Mouse (Mus musculus) layer of hippocampus, adult 6 months (tissue): ENCODE data around the gene Ccdc189. TPM values are rescaled to one million over a fixed set of nuclear protein-coding genes. Genes with fewer than 3 reads are reported as not detected.

Source experiments
- long read RNA-seq, 2 experiments: library from polyadenylated mRNA; unstranded; transcript quantifications; one replicate each; pipeline ENCODE4 v2.0.0; 2019 to 2020
- polyA plus RNA-seq: library from polyadenylated mRNA; unstranded; fragments of <200 nt; fragmentation: Nextera tagmentation; gene quantifications from 2 replicates; pipeline ENCODE4 v1.2.3, GENCODE M21; 2021

Gene Ccdc189
- 14.1 and 19.3 TPM in 2 replicates for polyA plus RNA-seq
- long read RNA-seq, experiment 1, transcript Ccdc189-201 (9 exons, 2,536 nt) = major isoform, 9 of 11 reads
- long read RNA-seq, experiment 1, partial matches to known transcripts = 0 of 11 reads
- long read RNA-seq, experiment 1, other reads (novel, unspliced or antisense) = 1 of 11 reads
- long read RNA-seq, experiment 2, transcript Ccdc189-201 (9 exons, 2,536 nt) = major isoform, 7 of 24 reads
- long read RNA-seq, experiment 2, partial matches to known transcripts = 2 of 24 reads
- long read RNA-seq, experiment 2, other reads (novel, unspliced or antisense) = 15 of 24 reads

DNA sequence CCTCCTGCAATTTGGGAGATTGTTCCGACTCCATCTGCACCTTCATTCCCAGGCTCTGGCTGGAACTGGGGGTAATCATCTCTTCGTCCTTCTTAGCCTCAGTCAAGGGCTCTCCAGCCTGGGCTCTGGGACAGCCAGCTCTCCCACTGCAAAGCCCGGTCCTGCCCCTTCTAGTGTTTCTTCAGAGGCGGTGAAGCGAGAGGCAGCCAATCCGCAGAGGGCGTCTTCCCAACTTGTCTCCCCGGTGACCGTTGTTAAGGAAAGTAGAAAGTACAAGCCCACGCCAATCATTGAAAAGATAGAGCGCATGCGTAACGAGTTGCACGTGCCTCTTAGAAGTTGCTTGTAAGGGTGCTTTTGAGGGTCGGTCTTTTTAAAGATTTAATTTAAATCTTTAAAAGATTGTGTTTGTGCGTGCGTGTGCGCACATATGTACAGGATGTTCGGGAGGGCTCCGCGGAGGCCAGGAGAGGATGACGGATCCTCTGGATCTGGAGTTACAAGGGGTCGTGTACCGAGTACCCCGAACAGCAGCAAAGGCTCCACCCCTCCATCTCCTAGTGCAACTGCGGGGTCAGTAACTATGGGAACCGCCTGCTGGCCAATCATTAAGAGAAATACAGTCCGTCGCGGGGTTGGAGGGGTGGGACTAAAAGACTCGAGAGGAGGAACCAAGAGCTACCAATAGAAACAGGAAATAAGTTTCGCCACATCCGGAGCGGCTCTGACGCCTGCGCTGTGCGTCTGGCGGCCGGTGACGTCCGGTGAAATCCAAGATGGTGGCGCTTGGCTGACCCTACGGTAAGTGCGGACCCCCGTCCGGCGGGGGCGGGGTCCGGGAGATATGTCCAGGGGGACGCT, at the start of gene Ccdc189, which contains the start of gene Rnf40:
Ccdc189 (minus strand) TSS at position 585 of the 861 bp plus-strand sequence.
Rnf40 (plus strand) TSS at position 757 of the 861 bp plus-strand sequence.

DNA sequence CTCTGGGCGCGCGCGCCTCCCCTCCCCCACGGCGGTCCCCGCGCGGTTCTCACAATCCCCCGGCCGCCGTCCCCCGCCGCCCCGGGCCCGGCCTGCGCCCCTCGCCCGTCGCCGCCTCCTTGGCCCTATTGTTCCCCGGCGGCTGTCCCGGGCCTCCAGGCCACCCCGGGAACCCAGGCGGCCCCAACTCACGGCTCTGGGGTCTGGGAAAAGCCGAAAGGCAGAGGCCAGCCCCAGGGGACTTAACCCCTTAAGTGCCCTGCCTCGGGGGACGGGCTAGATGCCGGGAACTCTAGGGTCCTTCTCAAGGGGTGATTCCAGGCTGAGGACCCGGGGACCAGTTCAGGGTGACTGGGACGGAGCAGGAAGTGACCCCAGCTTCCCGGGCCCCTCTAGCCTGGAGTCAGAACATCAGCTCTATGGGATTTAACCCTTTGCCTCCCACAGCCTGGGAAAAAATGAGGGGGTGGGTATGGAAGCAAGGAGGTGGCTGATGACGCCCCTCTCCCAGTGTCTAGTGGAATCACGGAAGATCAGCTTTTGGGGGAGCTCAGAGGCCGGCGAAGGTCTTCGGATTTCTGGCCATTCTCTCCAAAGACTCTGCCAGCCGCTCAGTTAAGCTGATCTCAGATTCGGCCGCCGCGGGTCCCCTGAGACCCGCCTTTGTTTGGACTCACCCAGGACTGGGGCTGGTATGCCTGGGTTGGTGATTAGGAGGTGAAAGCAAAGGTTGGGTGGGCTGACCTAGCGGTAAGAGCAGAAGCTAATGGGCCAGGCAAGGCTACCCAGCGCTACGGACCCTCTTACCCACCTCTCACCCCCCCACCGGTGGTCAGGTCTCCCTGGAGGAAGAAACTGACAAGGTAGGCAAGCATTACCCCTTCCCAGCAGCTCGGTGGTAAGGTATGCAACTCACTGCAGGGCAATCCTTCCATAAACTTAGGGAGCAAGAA, 26.8 kb upstream of the Ccdc189 start, which contains the start of gene Zfp629:
Zfp629 (minus strand) TSS at position 907 of the 953 bp plus-strand sequence.

DNA sequence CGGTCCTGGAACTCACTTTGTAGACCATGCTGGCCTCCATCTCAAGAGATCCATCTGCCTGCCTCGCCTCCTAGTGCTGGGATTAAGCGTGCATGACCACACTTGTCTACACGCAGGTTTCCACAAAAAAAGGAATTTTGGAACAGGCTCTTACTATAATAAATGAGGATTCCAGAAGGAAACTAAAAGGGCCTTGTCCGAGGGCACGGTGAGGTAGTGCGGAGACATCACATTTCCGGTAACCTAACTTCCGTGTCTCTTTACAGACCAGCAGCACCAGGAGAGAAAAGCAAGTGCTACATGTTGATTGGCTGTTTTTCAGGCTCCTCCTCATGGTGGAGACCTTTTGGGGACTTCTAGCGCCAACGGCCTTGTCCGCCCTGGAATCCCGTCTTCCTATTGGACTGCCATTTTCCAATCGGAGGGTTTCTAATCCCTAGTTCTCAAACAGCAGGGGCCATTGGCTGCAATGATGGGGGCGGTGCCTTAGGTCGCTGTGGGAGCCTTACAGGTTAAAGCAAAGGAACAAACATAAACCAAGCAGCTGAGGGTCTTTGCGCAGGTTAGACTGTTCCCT, 15.4 kb downstream of the Ccdc189 start, which contains the start of gene Phkg2:
Phkg2 (plus strand) TSS at position 446 of the 577 bp plus-strand sequence.

GRCm38 (mm10) chr7:127561340-127561858, 27.0 kb downstream of the Ccdc189 start, which contains the start of gene Tmem265:
Gene Tmem265, plus strand, starts transcription at chr7:127561390.

Other genes starting within 250 kb of the Ccdc189 start
- 1.9 and 2.1 TPM in 2 replicates for gene Zfp768, start 243.0 kb downstream of the Ccdc189 start, polyA plus RNA-seq
- gene Zfp747, start 212.5 kb downstream of the Ccdc189 start, polyA plus RNA-seq = 3.3 and 3.5 TPM in 2 replicates
- gene 9130019O22Rik, start 201.4 kb downstream of the Ccdc189 start, polyA plus RNA-seq = 1.6 and 2.0 TPM in 2 replicates
- 3.6 TPM in 2 replicates for gene E430018J23Rik, start 195.0 kb downstream of the Ccdc189 start, polyA plus RNA-seq
- gene Zfp764, start 181.8 kb downstream of the Ccdc189 start, polyA plus RNA-seq = 2.1 and 3.2 TPM in 2 replicates
- 30.1 and 32.4 TPM in 2 replicates for gene Zfp688, start 166.5 kb downstream of the Ccdc189 start, polyA plus RNA-seq
- gene Zfp689, start 139.4 kb downstream of the Ccdc189 start, polyA plus RNA-seq = 3.2 TPM in 2 replicates
- 13.1 and 16.1 TPM in 2 replicates for gene Prr14, start 129.0 kb downstream of the Ccdc189 start, polyA plus RNA-seq
- 4.1 and 5.4 TPM in 2 replicates for gene Fbrs, start 109.4 kb downstream of the Ccdc189 start, polyA plus RNA-seq
- 11.6 and 14.6 TPM in 2 replicates for gene Srcap, start 76.6 kb downstream of the Ccdc189 start, polyA plus RNA-seq
- gene Gm42715, start 69.0 kb downstream of the Ccdc189 start, polyA plus RNA-seq = 1.3 and 2.9 TPM in 2 replicates
- gene Tmem265, start 27.2 kb downstream of the Ccdc189 start, polyA plus RNA-seq = 0.69 TPM in 1 of 2 replicates, not detected in the other
- 17.9 and 19.5 TPM in 2 replicates for gene Phkg2, start 15.3 kb downstream of the Ccdc189 start, polyA plus RNA-seq
- 8.5 and 10.1 TPM in 2 replicates for gene Rnf40, start 172 bp upstream of the Ccdc189 start, polyA plus RNA-seq
- 2.6 and 3.4 TPM in 2 replicates for gene Zfp629, start 27.2 kb upstream of the Ccdc189 start, polyA plus RNA-seq
- 5.1 and 6.0 TPM in 2 replicates for gene Bcl7c, start 120.3 kb upstream of the Ccdc189 start, polyA plus RNA-seq
- 4.1 and 4.5 TPM in 2 replicates for gene Ctf1, start 124.1 kb upstream of the Ccdc189 start, polyA plus RNA-seq
- gene Ctf2, start 143.6 kb upstream of the Ccdc189 start, polyA plus RNA-seq = 0.08 TPM in 1 of 2 replicates, not detected in the other
- 1.0 TPM in 2 replicates for gene Fbxl19, start 155.9 kb upstream of the Ccdc189 start, polyA plus RNA-seq
- gene Orai3, start 181.2 kb upstream of the Ccdc189 start, polyA plus RNA-seq = 31.4 and 32.6 TPM in 2 replicates
- 7.7 and 12.9 TPM in 2 replicates for gene Setd1a, start 188.1 kb upstream of the Ccdc189 start, polyA plus RNA-seq
- not detected in 2 replicates for gene Gm49388, start 197.0 kb upstream of the Ccdc189 start, polyA plus RNA-seq
- gene Hsd3b7, start 212.0 kb upstream of the Ccdc189 start, polyA plus RNA-seq = 5.9 and 14.2 TPM in 2 replicates
- 9.9 and 10.7 TPM in 2 replicates for gene Stx4a, start 235.7 kb upstream of the Ccdc189 start, polyA plus RNA-seq
- gene Stx1b, start 236.0 kb upstream of the Ccdc189 start, polyA plus RNA-seq = 29.2 and 31.2 TPM in 2 replicates